Mouse (Mus musculus): ENCODE results near the gene Atp1b2.
A peak's percentile ranks its signal among the peaks of the same experiment; 100 is the strongest.

Gene Atp1b2

GRCm38 (mm10) chr11:69606832-69607231 lies 1.1 kb upstream of the Atp1b2 start:
- no peak for DNase-seq (ENCODE audit: low spot score)

DNA sequence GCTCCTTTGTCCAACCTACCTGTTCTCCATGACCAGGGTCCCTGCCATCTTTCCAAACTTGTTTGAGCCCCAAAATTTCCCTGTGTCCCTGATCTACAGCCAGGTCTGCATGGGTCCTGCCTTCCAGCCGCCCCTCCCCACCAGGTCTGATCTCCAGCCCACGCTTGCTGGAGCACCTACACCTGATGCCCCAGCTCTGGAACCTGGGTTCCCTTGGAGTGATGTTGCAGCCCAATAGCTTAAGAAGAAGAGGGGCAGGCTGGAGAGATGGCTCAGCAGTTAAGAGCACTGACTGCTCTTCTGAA lies 701 bp upstream of the Atp1b2 start:
- no peak for DNase-seq (ENCODE audit: low spot score)

- DNase-seq (ENCODE audit: low spot score): no peak
Measured at GRCm38 (mm10) chr11:69604795-69605664, 712 bp downstream of the Atp1b2 start.

- no peak for DNase-seq (ENCODE audit: low spot score)
Measured at GRCm38 (mm10) chr11:69604347-69604746, 1.4 kb downstream of the Atp1b2 start.

DNA sequence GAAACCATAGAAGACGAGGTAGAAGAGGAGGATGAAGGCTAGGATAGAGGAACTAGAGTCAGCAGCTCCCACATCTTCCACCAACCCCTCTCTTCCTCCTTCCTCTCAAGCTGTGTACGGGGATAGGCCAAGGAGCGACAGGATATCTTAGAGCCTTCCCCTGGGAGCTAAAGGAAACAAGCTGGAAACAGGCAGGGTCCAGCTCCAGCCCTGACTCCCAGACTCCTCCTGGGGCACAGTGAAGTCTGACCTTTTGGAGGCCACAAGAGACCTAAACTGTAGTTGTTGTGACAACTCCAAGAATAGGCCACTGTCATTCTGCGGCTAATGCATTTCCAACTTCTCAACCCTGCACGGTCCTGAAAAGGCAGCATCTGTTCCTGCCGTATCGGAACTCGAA lies 2.2 kb downstream of the Atp1b2 start:
- no peak for DNase-seq (ENCODE audit: low spot score)

GRCm38 (mm10) chr11:69601768-69602167 lies 4.0 kb downstream of the Atp1b2 start:
- DNase-seq (ENCODE audit: low spot score): no peak

- peak; percentile 75 for DNase-seq (ENCODE audit: low spot score)
Measured at GRCm38 (mm10) chr11:69600098-69600497, 5.6 kb downstream of the Atp1b2 start.

DNA sequence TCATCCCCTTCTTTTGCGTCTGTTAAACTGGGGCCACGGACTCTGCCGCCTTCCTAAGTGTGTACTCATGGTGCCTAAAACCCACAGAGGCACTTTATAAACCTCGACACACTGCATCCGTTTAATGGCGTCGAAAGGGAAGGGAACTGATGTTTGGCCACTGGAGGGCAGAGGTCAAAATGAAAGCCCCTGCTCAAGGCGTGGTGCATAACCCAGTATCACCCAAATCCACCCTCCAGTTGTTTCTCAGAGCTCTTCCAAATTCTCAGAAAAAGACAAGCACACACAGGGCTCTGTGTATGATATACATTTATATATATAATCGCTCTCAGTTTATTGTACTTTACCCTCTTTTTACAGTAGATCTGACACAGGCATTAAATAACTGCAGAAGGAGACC lies 6.3 kb downstream of the Atp1b2 start:
- DNase-seq (ENCODE audit: low spot score): no peak

- DNase-seq (ENCODE audit: low spot score): no peak
Measured at GRCm38 (mm10) chr11:69594853-69595252, 10.9 kb downstream of the Atp1b2 start.

DNA sequence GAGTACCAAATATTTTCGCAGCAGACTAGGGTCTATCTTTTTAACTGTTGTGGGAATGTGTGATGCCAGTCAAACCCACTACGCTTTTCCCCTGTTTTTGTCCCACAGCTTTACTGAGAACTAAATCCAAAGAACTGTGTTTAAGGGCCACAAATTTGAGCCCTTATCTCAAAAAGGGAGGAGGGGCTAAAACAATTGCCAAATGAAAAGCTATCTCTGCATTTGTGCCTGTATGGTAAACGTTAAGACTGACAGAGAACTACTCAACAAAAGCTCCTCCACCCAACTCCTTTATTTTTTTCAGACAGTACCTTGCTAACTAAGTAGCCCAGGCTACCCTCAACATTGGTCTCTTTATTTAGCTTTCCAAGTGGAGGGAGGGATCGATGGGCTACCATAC lies 12.9 kb downstream of the Atp1b2 start:
- DNase-seq (ENCODE audit: low spot score): no peak

- DNase-seq (ENCODE audit: low spot score): peak; percentile 71
Measured at GRCm38 (mm10) chr11:69591899-69592637, 13.7 kb downstream of the Atp1b2 start.

- no peak for DNase-seq (ENCODE audit: low spot score)
Measured at GRCm38 (mm10) chr11:69591424-69591823, 14.3 kb downstream of the Atp1b2 start.

GRCm38 (mm10) chr11:69590622-69591021 lies 15.1 kb downstream of the Atp1b2 start:
- no peak for DNase-seq (ENCODE audit: low spot score)

DNA sequence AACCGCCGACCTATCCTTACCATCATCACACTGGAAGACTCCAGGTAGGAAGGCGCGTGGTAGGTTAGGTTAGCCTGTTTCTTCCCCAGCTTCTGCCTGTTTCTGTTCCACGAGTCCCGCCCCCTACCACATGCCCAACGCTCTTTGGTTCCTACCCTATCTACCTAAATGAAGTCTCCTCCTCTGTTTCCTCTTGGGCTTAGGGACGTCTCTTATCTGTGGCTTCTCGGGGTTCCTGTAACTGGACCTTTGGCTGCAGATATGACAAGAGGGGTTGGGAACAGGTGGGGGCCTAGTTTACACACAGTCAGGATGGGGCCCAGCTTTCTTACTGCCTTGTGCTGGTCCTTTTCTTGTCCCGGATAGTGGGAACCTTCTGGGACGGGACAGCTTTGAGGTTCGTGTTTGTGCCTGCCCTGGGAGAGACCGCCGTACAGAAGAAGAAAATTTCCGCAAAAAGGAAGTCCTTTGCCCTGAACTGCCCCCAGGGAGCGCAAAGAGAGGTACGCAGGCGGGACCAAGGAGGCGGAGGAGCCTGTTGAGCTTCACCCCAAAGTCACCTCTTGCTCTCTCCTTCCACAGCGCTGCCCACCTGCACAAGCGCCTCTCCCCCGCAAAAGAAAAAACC lies 16.4 kb downstream of the Atp1b2 start:
- DNase-seq (ENCODE audit: low spot score): no peak

- DNase-seq (ENCODE audit: low spot score): no peak
Measured at GRCm38 (mm10) chr11:69585718-69586325, 19.9 kb downstream of the Atp1b2 start.

- no peak for DNase-seq (ENCODE audit: low spot score)
Measured at GRCm38 (mm10) chr11:69584937-69585336, 20.8 kb downstream of the Atp1b2 start.

DNA sequence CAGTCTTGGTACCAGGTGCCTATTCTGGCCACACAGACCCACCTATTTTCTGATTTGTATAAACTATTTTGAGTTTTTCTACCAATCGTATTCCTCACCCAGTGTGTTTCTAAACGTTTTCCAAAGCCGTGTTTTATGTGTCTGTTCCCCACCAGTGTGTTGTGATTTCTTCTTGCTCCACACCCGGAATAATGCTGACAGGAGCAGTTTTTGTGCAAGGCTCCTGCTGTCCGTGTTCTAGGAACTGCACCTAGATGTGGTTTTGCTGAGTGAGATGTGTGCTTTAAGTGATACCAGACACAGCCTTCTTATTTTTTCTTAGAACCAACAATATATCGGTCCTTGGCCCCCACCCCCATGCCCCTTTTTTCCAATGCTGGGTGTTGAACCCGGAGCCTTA lies 21.7 kb downstream of the Atp1b2 start:
- DNase-seq (ENCODE audit: low spot score): no peak

GRCm38 (mm10) chr11:69582230-69582805 lies 23.4 kb downstream of the Atp1b2 start:
- no peak for DNase-seq (ENCODE audit: low spot score)

GRCm38 (mm10) chr11:69581814-69582213 lies 23.9 kb downstream of the Atp1b2 start:
- no peak for DNase-seq (ENCODE audit: low spot score)

GRCm38 (mm10) chr11:69581147-69581688 lies 24.5 kb downstream of the Atp1b2 start:
- DNase-seq (ENCODE audit: low spot score): peak; percentile 89

- no peak for DNase-seq (ENCODE audit: low spot score)
Measured at GRCm38 (mm10) chr11:69580572-69581146, 25.1 kb downstream of the Atp1b2 start.

Measured in layer of hippocampus, adult 11-12 months (tissue).